1 mouse cellular context compared by ENCODE assay signal in genomic region chr5:24424004-24424781, GRCm38 (mm10).
TF ChIP-seq lines count a peak whose summit lies in the region.

No protein-coding gene starts in this region.

TF ChIP-seq in CH12.LX, 34 proteins besides CTCF, POLR2A, EP300 and RAD21:
- TF ChIP-seq IRF4 (IDR thresholded peaks at IDR 0.05; ENCODE audit: low read depth, low read length) = no peak
- TF ChIP-seq TCF12 (IDR thresholded peaks at IDR 0.05; ENCODE audit: low read depth, low read length) = no peak
- TF ChIP-seq UBTF (IDR thresholded peaks at IDR 0.05; ENCODE audit: low read depth, low read length) = 0 out of 2 replicates have a peak, but pooled peaks have one; percentile 34
- TF ChIP-seq ZC3H11A (IDR thresholded peaks at IDR 0.05; ENCODE audit: low read depth, low read length) = no peak
- no peak for TF ChIP-seq HCFC1 (IDR thresholded peaks at IDR 0.05; ENCODE audit: low read depth, low read length)
